Mouse (Mus musculus) frontal cortex, postnatal 25 days (tissue): ENCODE results near the gene Add2.

Source experiments
- DNase-seq, 2 experiments: peaks; one replicate each; pipeline ENCODE4 v3.0.0; 2022; ENCODE audit warnings: low spot score in 2 of 2

Gene Add2

GRCm38 (mm10) chr6:86048509-86048908 lies 20.0 kb downstream of the Add2 start:
- DNase-seq, result peak; percentile 45 to 55

GRCm38 (mm10) chr6:86050586-86051268 lies 22.2 kb downstream of the Add2 start:
- DNase-seq, result no peak

GRCm38 (mm10) chr6:86052032-86052459 lies 23.6 kb downstream of the Add2 start:
- no peak for DNase-seq

GRCm38 (mm10) chr6:86052556-86052955 lies 24.1 kb downstream of the Add2 start:
- no peak for DNase-seq

GRCm38 (mm10) chr6:86053099-86053498 lies 24.6 kb downstream of the Add2 start:
- DNase-seq, result no peak

GRCm38 (mm10) chr6:86053594-86053993 lies 25.1 kb downstream of the Add2 start:
- DNase-seq, result no peak

GRCm38 (mm10) chr6:86058475-86058874 lies 30.0 kb downstream of the Add2 start:
- no peak for DNase-seq

- no peak for DNase-seq
These were observed 30.8 kb downstream of the Add2 start for GRCm38 (mm10) chr6:86059151-86059853.

GRCm38 (mm10) chr6:86060170-86060569 lies 31.7 kb downstream of the Add2 start:
- DNase-seq, result no peak

GRCm38 (mm10) chr6:86062226-86062625 lies 33.7 kb downstream of the Add2 start:
- no peak for DNase-seq

- no peak for DNase-seq
These were observed 34.2 kb downstream of the Add2 start for GRCm38 (mm10) chr6:86062684-86063083.

GRCm38 (mm10) chr6:86064318-86065016 lies 36.0 kb downstream of the Add2 start:
- DNase-seq, result peak; percentile 61 to 66

- no peak for DNase-seq
These were observed 38.2 kb downstream of the Add2 start for GRCm38 (mm10) chr6:86066727-86067126.

- DNase-seq, result no peak
These were observed 38.7 kb downstream of the Add2 start for GRCm38 (mm10) chr6:86067145-86067544.

GRCm38 (mm10) chr6:86069009-86069408 lies 40.5 kb downstream of the Add2 start:
- no peak for DNase-seq

- no peak for DNase-seq
These were observed 41.4 kb downstream of the Add2 start for GRCm38 (mm10) chr6:86069856-86070255.

- DNase-seq, result no peak
These were observed 41.8 kb downstream of the Add2 start for GRCm38 (mm10) chr6:86070277-86070676.

- DNase-seq, result no peak
These were observed 45.4 kb downstream of the Add2 start for GRCm38 (mm10) chr6:86073882-86074281.

GRCm38 (mm10) chr6:86074538-86075204 lies 46.2 kb downstream of the Add2 start:
- no peak for DNase-seq

- no peak for DNase-seq
These were observed 48.0 kb downstream of the Add2 start for GRCm38 (mm10) chr6:86076525-86076924.

- no peak for DNase-seq
These were observed 49.4 kb downstream of the Add2 start for GRCm38 (mm10) chr6:86077880-86078279.

GRCm38 (mm10) chr6:86078361-86079010 lies 50.0 kb downstream of the Add2 start:
- DNase-seq, result no peak
